Mouse (Mus musculus) spleen, adult 18-20 months (tissue): ENCODE measurements around the gene Inpp5f.
"Not testable (repeated sequence)": the region's sequence is repeated elsewhere in the genome, so short reads cannot be mapped to it uniquely, and the experiment has no call there.

Experiments
- DNase-seq, 2 experiments: peaks; one replicate each; pipeline ENCODE4 v3.0.0; 2022; ENCODE audit warnings: mixed read lengths in 2 of 2

The Inpp5f gene

GRCm38 (mm10) chr7:128592936-128593241 is 18.2 kb upstream of the Inpp5f start:
- DNase-seq: no peak

- DNase-seq: no peak
These were observed 14.9 kb upstream of the Inpp5f start for GRCm38 (mm10) chr7:128596274-128596673.

GRCm38 (mm10) chr7:128599072-128599471 is 12.1 kb upstream of the Inpp5f start:
- no peak for DNase-seq

DNA sequence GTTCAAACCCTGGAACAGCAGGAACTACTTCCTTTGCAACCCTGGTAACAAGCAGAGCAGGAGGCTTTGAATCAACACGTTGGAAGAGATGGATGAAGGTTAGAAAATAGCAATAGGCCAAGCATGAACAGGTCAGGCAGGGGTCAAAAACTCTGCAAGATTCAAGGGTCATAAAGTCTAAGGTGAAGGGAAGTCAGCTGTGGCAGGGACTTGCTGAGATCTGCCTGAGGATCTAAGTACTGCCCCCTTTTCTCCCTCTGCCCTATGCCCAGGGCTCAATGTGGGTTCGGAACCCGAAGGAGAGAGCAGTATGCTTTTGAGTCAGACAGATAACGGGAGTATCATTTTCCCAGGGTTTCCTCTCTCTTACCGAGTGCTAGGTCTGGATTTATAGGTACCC is 9.3 kb upstream of the Inpp5f start:
- DNase-seq: no peak

GRCm38 (mm10) chr7:128609936-128610335 is 1.2 kb upstream of the Inpp5f start:
- not testable (repeated sequence) for DNase-seq

GRCm38 (mm10) chr7:128610490-128610889 is 638 bp upstream of the Inpp5f start:
- no peak for DNase-seq

DNA sequence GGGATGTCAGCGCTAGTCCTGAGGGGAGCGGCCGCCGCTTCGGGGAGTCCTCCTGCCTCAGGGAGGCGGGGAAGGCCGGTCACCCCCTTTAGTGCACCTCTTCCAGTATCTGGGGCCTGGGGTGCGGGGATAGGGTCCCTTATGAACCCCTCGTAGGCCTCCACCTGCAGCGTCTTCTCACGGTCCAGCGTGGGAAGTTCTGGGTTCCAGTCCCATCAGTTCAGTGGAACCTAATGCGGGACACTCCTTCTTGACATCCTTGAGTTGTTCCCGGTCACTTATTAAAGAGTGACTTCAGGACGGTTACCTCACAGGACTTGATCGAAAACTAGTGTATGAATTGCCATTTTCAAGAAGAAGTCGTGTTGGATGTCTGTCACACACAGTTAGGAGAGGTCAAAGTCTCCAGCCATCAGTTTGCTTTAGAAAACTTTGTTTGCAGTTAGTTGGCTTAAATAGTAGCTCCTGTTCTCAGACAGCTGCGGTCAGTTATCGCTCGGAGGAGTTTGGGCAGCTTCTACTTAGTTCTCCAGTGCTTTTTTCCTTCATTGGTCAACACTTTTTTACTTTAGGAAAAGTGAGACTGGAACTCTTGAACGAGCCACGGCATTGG is 777 bp downstream of the Inpp5f start:
- DNase-seq: no peak

DNA sequence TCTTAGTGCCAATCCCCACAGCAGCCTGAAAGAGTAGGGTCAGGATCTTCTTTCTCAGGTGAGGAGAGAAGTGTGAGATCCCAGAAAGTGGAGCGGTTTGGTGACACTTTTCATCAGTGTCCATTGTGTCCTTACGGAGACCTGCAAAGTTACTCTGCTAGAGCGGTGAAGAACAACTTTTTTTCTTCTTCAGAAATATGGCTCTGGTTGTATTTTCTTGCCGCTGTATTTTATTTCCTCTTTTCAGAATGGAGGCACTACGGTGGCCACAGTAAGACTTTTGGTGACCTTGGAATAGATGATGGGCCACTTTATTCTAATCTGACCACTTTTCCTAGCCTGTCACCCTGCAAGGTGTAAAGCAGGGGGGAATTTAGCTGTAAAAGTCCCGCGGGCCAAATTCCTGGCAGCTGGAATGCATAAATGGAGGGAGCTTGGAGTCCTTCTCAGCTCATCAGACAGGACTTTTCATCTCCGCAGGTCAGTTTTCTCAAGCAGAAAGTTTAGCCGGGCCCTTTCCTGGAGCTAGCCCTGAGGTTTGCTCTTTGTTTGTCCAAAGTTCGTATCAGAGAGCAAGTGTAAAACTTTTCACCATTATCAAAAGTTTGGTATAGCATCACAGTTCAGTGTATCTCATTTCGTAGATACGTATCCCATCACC is 1.5 kb downstream of the Inpp5f start:
- DNase-seq: no peak

GRCm38 (mm10) chr7:128613578-128613977 is 2.5 kb downstream of the Inpp5f start:
- no peak for DNase-seq

GRCm38 (mm10) chr7:128617587-128617986 is 6.5 kb downstream of the Inpp5f start:
- DNase-seq: no peak

DNA sequence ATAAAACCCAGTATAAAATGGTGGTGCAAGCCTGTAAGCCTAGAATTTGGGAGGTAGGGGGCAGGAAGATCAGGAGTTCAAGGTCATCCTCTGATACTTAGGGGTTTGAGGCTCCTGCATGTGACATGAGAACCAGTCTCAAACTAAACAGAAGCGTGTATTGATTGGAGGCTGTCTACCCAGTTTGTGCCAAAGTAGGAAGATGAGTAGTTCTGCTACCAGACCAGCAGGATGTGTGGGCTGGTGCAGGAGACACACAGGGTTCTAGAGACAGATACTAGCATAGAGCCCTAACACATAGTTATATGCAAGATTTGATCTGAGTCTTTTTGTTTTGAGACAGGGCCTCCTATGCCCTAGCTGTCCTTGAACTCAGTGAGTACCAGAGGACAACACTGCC is 9.1 kb downstream of the Inpp5f start:
- DNase-seq: no peak

- DNase-seq: no peak
These were observed 11.3 kb downstream of the Inpp5f start for GRCm38 (mm10) chr7:128622266-128622961.

DNA sequence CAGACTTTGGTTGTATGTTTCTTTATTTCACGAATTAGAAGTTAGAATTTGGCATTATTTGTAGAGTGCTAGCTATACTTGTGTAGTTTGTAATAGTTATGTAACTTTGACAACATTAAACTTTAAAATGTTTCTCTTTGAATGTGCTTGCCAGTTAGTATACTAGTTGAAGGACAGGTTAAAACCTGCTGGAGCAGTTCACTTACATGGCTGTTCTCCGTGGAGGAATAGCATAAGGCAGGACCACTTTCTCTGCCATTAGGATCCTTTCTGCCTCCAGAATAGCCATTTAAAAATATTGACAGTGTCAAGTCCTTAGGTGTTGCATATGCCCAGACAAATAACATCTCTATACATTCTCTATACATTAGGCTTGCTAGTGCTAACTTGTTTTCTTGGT is 11.9 kb downstream of the Inpp5f start:
- DNase-seq: no peak

DNA sequence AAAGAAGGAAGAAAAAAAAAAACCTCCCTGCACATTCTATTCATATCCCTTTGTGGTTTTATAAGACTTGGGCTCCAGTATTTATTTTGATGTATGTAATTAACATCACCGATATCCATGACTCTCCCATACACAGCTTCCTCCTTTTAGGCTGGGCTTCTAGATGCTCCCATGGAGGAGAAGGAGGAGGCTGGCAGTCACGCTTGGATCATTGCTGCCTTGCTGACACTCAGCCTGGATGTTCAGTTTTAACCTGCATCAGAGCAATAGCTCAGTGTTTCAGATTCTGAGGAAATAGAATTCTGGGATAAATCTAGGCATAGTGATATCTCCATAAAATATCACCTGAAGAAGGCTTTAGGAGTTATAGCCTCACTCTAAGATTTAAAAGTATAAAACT is 14.3 kb downstream of the Inpp5f start:
- no peak for DNase-seq

- no peak for DNase-seq
These were observed 15.5 kb downstream of the Inpp5f start for GRCm38 (mm10) chr7:128626601-128627000.

DNA sequence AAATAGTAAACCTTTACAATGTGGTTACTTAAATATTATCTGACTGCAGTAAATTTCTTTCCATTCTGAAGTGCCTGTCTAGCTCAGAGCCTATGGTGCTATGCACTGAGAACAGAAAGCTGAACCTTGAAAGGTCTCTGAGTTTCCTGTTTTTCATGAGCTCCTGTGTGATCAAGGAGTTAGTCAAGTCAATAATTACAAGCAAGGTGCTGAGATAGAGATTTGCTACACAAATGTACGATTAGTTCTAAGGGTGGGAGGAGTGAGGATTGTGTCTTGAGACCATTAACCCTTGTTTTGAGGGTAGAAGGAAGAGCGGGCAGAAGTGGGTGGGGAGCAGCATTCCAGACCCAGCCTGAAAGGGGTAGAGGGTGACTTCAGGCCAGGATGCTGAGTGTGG is 16.1 kb downstream of the Inpp5f start:
- no peak for DNase-seq

DNA sequence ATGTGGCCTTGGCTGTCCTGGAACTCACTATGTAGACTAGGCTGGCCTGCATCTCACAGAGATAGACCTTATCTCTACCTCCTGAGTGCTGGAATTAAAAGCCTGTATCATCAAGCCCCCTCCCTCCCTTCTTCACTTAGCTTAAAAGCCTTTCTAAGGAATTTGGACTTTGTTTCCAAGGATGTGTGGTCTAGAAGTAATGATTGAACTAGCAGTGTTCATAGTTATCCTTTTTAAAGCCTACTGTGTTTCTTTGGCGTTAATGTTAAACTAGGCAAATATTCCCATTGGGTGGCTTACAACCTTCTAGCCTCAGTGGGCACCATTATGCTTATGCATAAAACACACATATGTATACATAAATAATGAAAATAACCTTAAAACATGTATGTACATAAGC is 16.6 kb downstream of the Inpp5f start:
- DNase-seq: no peak

- DNase-seq: peak; percentile 33 to 43
These were observed 22.0 kb downstream of the Inpp5f start for GRCm38 (mm10) chr7:128633156-128633555.

- no peak for DNase-seq
These were observed 28.9 kb downstream of the Inpp5f start for GRCm38 (mm10) chr7:128639925-128640485.

GRCm38 (mm10) chr7:128641571-128641970 is 30.4 kb downstream of the Inpp5f start:
- DNase-seq: no peak

DNA sequence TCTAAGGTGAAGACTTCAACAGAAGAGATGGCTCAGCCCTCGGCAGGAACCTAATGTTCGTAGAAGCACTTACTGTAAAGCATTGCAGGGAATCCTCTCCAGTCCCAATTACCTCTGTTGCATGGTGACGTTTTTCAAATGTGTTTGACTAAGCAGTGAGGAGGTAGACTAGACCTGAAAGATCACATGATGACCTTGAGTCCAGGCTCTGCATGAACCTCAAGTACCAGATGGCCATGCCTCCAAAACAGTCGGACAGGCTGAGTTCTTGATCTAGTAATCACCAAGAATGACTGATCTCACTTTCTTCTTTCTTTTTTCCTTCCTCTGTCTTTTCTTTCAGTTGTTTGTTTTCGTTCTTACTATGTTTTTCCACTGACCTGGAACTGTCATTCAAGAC is 31.3 kb downstream of the Inpp5f start:
- no peak for DNase-seq

DNA sequence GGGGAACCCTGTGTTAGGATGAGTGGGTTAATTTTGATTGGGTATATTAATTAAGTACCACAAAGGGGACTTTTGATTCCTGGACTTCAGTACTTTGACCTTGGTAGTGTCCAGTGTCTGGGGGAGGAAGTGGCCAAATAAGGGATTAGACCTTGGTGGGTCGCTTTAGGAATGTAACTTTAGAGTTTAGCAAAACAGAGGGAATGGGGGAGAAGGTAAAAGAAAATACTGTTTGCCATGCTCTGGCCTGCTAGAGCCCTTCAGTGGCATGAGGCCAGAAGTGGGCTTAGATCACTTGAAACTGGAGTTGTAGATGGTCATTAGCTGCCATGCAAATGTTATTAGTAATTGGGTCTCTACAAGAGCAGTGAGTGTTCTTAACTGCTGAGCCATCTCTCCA is 45.8 kb downstream of the Inpp5f start:
- no peak for DNase-seq

DNA sequence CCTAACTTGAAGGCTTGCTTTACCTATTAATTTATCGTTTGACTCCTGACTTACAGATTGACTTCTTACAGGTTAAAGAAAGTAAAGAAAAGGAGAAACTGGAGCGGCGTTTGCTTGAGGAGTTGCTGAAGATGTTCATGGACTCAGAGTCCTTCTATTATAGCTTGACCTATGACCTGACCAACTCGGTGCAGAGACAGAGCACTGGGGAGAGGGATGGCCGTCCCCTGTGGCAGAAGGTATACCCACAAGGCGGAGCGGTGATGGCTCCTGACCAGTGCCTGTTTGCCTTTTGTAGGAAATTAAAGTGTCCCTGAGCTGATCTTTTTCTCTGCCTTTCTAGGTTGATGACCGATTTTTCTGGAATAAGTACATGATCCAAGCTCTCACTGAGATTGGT is 52.8 kb downstream of the Inpp5f start:
- DNase-seq: no peak

DNA sequence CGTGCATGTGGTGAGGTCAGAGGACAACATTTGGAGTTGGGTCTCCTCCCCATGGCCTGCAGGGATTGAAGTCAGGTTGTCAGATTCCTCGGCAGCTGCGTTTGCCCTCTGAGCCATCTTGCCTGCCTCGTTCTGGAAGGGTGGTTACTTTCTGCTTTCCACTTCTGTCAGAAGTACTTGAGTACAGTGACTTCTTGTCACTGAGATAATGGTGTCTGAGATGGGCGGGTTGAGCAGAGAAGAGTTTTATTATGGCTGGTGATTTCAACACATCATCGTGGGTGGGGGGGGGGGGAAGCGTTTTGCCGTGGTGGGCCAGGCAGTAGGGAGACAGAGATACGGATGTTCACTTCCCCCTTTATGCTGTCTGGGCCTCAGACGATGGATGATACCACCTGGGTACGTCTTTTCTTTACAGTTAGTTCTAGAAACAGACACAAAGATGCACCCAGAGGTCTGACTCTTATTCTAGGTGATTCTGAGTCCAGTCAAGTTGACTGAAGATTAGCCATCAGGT is 53.8 kb downstream of the Inpp5f start:
- DNase-seq: no peak
